Mouse (Mus musculus) erythroblast, embryonic 14.5 days (primary cell): Measurements from ENCODE around the gene Tprgl. TPM values are rescaled to one million over a fixed set of nuclear protein-coding genes. Genes with fewer than 3 reads are reported as not detected.

Source experiments
- H3K27me3 ChIP-seq: 2 replicates; pipeline ENCODE4 v1.6.1; 2012; ENCODE audit warnings: inconsistent platforms; ENCODE audit not compliant: control insufficient read depth
- H3K36me3 ChIP-seq: 2 replicates; pipeline ENCODE4 v1.6.1; 2012; ENCODE audit warnings: mild to moderate bottlenecking, inconsistent platforms; ENCODE audit not compliant: control insufficient read depth
- H3K4me1 ChIP-seq: 2 replicates; pipeline ENCODE4 v1.6.1; 2012; ENCODE audit warnings: inconsistent platforms; ENCODE audit not compliant: control insufficient read depth
- H3K4me3 ChIP-seq: replicated peaks from 2 replicates; pipeline ENCODE3; 2012; ENCODE audit warnings: moderate library complexity, mild to moderate bottlenecking, inconsistent platforms
- H3K9me3 ChIP-seq: 2 replicates; pipeline ENCODE4 v1.6.1; 2012; ENCODE audit warnings: low read length, inconsistent platforms, mixed read lengths; ENCODE audit not compliant: control insufficient read depth
- GATA1 ChIP-seq: IDR thresholded peaks from 2 replicates; pipeline ENCODE4 v1.6.1; 2012; ENCODE audit warnings: low read length, inconsistent platforms, mixed read lengths
- TAL1 ChIP-seq: IDR thresholded peaks from 3 replicates; pipeline ENCODE4 v1.6.1; 2012; ENCODE audit warnings: low read length, inconsistent platforms, mixed read lengths
- polyA plus RNA-seq: library from polyadenylated mRNA; stranded (reverse); fragments of >175 nt; gene quantifications from 2 replicates; pipeline ENCODE4 v1.2.3, GENCODE M21; 2012

Gene Tprgl
- polyA plus RNA-seq, 1 experiment: 36.0 TPM

- TF ChIP-seq GATA1: no peak
- no peak for TF ChIP-seq TAL1
- H3K36me3 ChIP-seq: no peaks in the 10 kb centered on the region
- H3K9me3 ChIP-seq: no peaks in the 10 kb centered on the region
- no peaks in the 10 kb centered on the region for H3K27me3 ChIP-seq
- no peak overlapping the region for H3K4me3 ChIP-seq
- H3K4me1 ChIP-seq: no peaks in the 10 kb centered on the region
Observed at GRCm38 (mm10) chr4:154188948-154189347, 28.5 kb upstream of the Tprgl start.

GRCm38 (mm10) chr4:154186002-154186537 lies 25.6 kb upstream of the Tprgl start:
- H3K9me3 ChIP-seq: no peaks in the 10 kb centered on the region
- no peaks in the 10 kb centered on the region for H3K36me3 ChIP-seq
- no peaks in the 10 kb centered on the region for H3K27me3 ChIP-seq
- no peak overlapping the region for H3K4me3 ChIP-seq
- H3K4me1 ChIP-seq: no peaks in the 10 kb centered on the region
- no peak for TF ChIP-seq GATA1

- no peak overlapping the region for H3K4me3 ChIP-seq
- H3K9me3 ChIP-seq: no peaks in the 10 kb centered on the region
- H3K27me3 ChIP-seq: no peaks in the 10 kb centered on the region
- H3K4me1 ChIP-seq: no peaks in the 10 kb centered on the region
- TF ChIP-seq GATA1 (no peak), TAL1 (no peak)
- H3K36me3 ChIP-seq: no peaks in the 10 kb centered on the region
Observed at GRCm38 (mm10) chr4:154185001-154185400, 24.5 kb upstream of the Tprgl start.

GRCm38 (mm10) chr4:154183566-154183965 lies 23.1 kb upstream of the Tprgl start:
- Histone ChIP-seq H3K27me3 (no peaks in the 10 kb centered on the region), H3K9me3 (no peaks in the 10 kb centered on the region), H3K36me3 (no peaks in the 10 kb centered on the region), H3K4me1 (no peaks in the 10 kb centered on the region), H3K4me3 (no peak overlapping the region)
- TF ChIP-seq GATA1 (no peak), TAL1 (no peak)

GRCm38 (mm10) chr4:154181001-154181400 lies 20.5 kb upstream of the Tprgl start:
- TF ChIP-seq TAL1: no peak
- TF ChIP-seq GATA1: no peak
- Histone ChIP-seq H3K27me3 (no peaks in the 10 kb centered on the region), H3K9me3 (no peaks in the 10 kb centered on the region)

GRCm38 (mm10) chr4:154177257-154177656 lies 16.8 kb upstream of the Tprgl start:
- Histone ChIP-seq H3K9me3 (no peaks in the 10 kb centered on the region), H3K36me3 (no peaks in the 10 kb centered on the region), H3K4me3 (no peak overlapping the region), H3K4me1 (no peaks in the 10 kb centered on the region; the same call in 1 of the 2 replicates), H3K27me3 (peaks cover 20% of the 10 kb centered on the region)
- TF ChIP-seq TAL1 (no peak), GATA1 (no peak)

More at GRCm38 (mm10) chr4:154181001-154181400, 20.5 kb upstream of the Tprgl start:
- H3K4me1 ChIP-seq: no peaks in the 10 kb centered on the region; the same call in 1 of the 2 replicates
- H3K36me3 ChIP-seq: no peaks in the 10 kb centered on the region
- H3K4me3 ChIP-seq: no peak overlapping the region

GRCm38 (mm10) chr4:154171931-154172604 lies 11.6 kb upstream of the Tprgl start:
- peaks cover 63% of the 10 kb centered on the region for H3K27me3 ChIP-seq
- H3K4me3 ChIP-seq: no peak overlapping the region
- H3K36me3 ChIP-seq: no peaks in the 10 kb centered on the region
- TF ChIP-seq GATA1 (no peak), TAL1 (no peak)
- peaks cover 2% of the 10 kb centered on the region for H3K4me1 ChIP-seq
- peaks cover 2% of the 10 kb centered on the region; the same call in 1 of the 2 replicates for H3K9me3 ChIP-seq

- Histone ChIP-seq H3K27me3 (peaks cover 63% of the 10 kb centered on the region), H3K36me3 (no peaks in the 10 kb centered on the region), H3K9me3 (peaks cover 2% of the 10 kb centered on the region; the same call in 1 of the 2 replicates), H3K4me3 (no peak overlapping the region), H3K4me1 (peaks cover 2% of the 10 kb centered on the region; the same call in 1 of the 2 replicates)
- TF ChIP-seq TAL1 (no peak), GATA1 (no peak)
Observed at GRCm38 (mm10) chr4:154171151-154171930, 10.9 kb upstream of the Tprgl start.

- Histone ChIP-seq H3K4me3 (peak within 1 kb of the TSS; percentile 16), H3K27me3 (peaks cover 63% of the 10 kb centered on the region), H3K36me3 (no peaks in the 10 kb centered on the region), H3K4me1 (peaks cover 2% of the 10 kb centered on the region; the same call in 1 of the 2 replicates), H3K9me3 (peaks cover 2% of the 10 kb centered on the region; the same call in 1 of the 2 replicates)
- TF ChIP-seq GATA1: no peak
- TF ChIP-seq TAL1: no peak
Observed at GRCm38 (mm10) chr4:154170506-154171150, 10.2 kb upstream of the Tprgl start, which contains the start of gene Megf6. Gene Megf6, plus strand, starts transcription at chr4:154170730.
